Mouse (Mus musculus) erythroblast, embryonic 14.5 days (primary cell): ENCODE results near the gene Dnase1l3.

ENCODE experiments used
- GATA1 ChIP-seq: IDR thresholded peaks from 2 replicates; pipeline ENCODE4 v1.6.1; 2012; ENCODE audit warnings: low read length, inconsistent platforms, mixed read lengths
- TAL1 ChIP-seq: IDR thresholded peaks from 3 replicates; pipeline ENCODE4 v1.6.1; 2012; ENCODE audit warnings: low read length, inconsistent platforms, mixed read lengths

GRCm38 (mm10) chr14:7919309-7919708 lies 75.1 kb downstream of the Dnase1l3 start:
- TF ChIP-seq GATA1 (no peak), TAL1 (no peak)
